Mouse (Mus musculus): ENCODE measurements around the gene Cd40lg.

GRCm38 (mm10) chrX:57223301-57223700 is 11.4 kb downstream of the Cd40lg start:
- TF ChIP-seq CTCF (IDR thresholded peaks at IDR 0.05; ENCODE audit: control insufficient read depth, insufficient read depth, low read length): no peak
- TF ChIP-seq POLR2A (IDR thresholded peaks at IDR 0.05; ENCODE audit: borderline replicate concordance, control insufficient read depth, low read depth, low read length): no peak

All from bone marrow, adult 2 months (tissue).